Mouse (Mus musculus): ENCODE data around the gene Phactr1.

DNA sequence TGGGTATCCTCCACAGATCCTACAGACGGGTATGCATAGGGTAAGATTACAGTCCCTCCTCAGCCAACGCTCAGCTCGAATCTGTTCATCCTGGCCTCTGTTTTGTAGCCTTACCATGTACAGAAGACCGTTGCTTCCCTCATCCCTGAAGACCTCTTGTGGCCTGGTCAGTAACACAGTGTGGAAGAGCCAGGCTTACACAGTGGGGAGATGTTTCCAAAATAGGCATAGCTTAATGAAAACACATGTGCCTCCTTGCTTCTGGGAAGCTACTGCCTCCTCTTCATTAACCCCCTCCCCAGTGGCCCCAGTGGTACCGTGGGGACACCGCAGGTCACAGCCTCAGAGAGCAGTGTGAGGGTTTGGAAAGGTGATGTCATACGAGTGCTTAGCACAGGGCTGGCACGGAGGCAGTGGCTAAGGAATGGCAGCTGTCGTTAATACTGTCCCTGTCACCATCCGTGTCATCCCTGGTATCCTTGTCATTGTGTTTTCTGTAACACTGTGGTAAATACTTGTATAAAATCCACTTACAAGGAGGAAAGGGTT is 268.4 kb downstream of the Phactr1 start:
- TF ChIP-seq CTCF (IDR thresholded peaks at IDR 0.05; ENCODE audit: low read depth, low read length) (no peak), GATA1 (IDR thresholded peaks at IDR 0.05; ENCODE audit: borderline replicate concordance, low read length) (no peak), POLR2AphosphoS5 (IDR thresholded peaks at IDR 0.05; ENCODE audit: insufficient replicate concordance, low read depth, low read length) (no peak), TAL1 (conservative IDR thresholded peaks at IDR 0.05; ENCODE audit: low read depth, low read length) (no peak)
